Mouse (Mus musculus): ENCODE results near the gene Tespa1.

- peak; percentile 32 for TF ChIP-seq CTCF (conservative IDR thresholded peaks at IDR 0.05; ENCODE audit: low read length)
- TF ChIP-seq POU5F1 (IDR thresholded peaks at IDR 0.05; ENCODE audit: borderline replicate concordance, low read length): no peak
Observed at GRCm38 (mm10) chr10:130313531-130313930, 9.1 kb upstream of the Tespa1 start.
